Mouse (Mus musculus) liver, adult 2 months (tissue): Measurements from ENCODE around the gene D3Ertd254e. TPM values are rescaled to one million over a fixed set of nuclear protein-coding genes. Genes with fewer than 3 reads are reported as not detected.

Experiments
- DNase-seq: peaks from one replicate; pipeline ENCODE4 v3.0.0-alpha.2; 2011; ENCODE audit warnings: low read depth, low spot score; ENCODE audit errors: extremely low read depth
- H3K27ac ChIP-seq: fragments of 200-500 bp; replicated peaks from 2 replicates; pipeline ENCODE4 v1.5.1; 2012; ENCODE audit warnings: low read depth, mild to moderate bottlenecking, control low read depth, inconsistent platforms, low read length; ENCODE audit not compliant: insufficient read depth
- H3K27me3 ChIP-seq: fragments of 200-500 bp; 2 replicates; pipeline ENCODE4 v1.6.1; 2012; ENCODE audit warnings: mild to moderate bottlenecking, moderate library complexity, low read length, inconsistent platforms; ENCODE audit not compliant: control insufficient read depth, insufficient read depth
- H3K36me3 ChIP-seq: fragments of 200-500 bp; 2 replicates; pipeline ENCODE4 v1.6.1; 2012; ENCODE audit warnings: low read length, inconsistent platforms; ENCODE audit not compliant: control insufficient read depth, insufficient read depth
- H3K4me1 ChIP-seq: fragments of 200-500 bp; 2 replicates; pipeline ENCODE4 v1.6.1; 2011; ENCODE audit warnings: low read length; ENCODE audit not compliant: control insufficient read depth, insufficient read depth
- H3K4me3 ChIP-seq: fragments of 200-500 bp; 2 replicates; pipeline ENCODE4 v1.5.1; 2011; ENCODE audit warnings: low read depth, mild to moderate bottlenecking, control low read depth, low read length, moderate library complexity; ENCODE audit not compliant: insufficient read depth
- H3K79me2 ChIP-seq: fragments of 200-500 bp; 2 replicates; pipeline ENCODE4 v1.6.1; 2012; ENCODE audit warnings: inconsistent platforms, mild to moderate bottlenecking, low read length, moderate library complexity; ENCODE audit not compliant: control insufficient read depth, insufficient read depth
- H3K9ac ChIP-seq: fragments of 200-500 bp; 2 replicates; pipeline ENCODE4 v1.6.1; 2012; ENCODE audit warnings: low read depth, mild to moderate bottlenecking, control low read depth, inconsistent platforms, low read length
- CTCF ChIP-seq: fragments of 200-500 bp; IDR thresholded peaks from 2 replicates; pipeline ENCODE4 v1.5.1; 2011; ENCODE audit warnings: low read depth, low read length, control low read depth
- POLR2A ChIP-seq: fragments of 200-500 bp; IDR thresholded peaks from 2 replicates; pipeline ENCODE4 v1.6.1; 2011; ENCODE audit warnings: low read length, control low read depth; ENCODE audit not compliant: insufficient read depth; ENCODE audit errors: extremely low read depth
- WGBS: fragments of 180-500 bp; shearing (Covaris S2); methylation state at CpG from one replicate; pipeline ENCODE4 v1.1.7; 2018; 5-methylcytosine and 5-hydroxymethylcytosine counted together
- polyA plus RNA-seq: library from polyadenylated mRNA; depleted of rRNA; stranded (reverse); fragments of >200 nt; gene quantifications from 2 replicates; pipeline ENCODE4 v1.2.3, GENCODE M21; 2012; rRNA removed
- total RNA-seq: library from RNA; depleted of rRNA; stranded (reverse); fragments of >200 nt; gene quantifications from 2 replicates; pipeline ENCODE4 v1.2.3, GENCODE M21; 2014; rRNA removed

Gene D3Ertd254e
- total and polyA plus RNA-seq, 2 experiments = 0.50 to 2.8 TPM

- TF ChIP-seq POLR2A (no peak), CTCF (no peak)
- H3K36me3 ChIP-seq = no peaks in the 10 kb centered on the region
- H3K9ac ChIP-seq = no peak overlapping the region
- no peaks in the 10 kb centered on the region for H3K4me1 ChIP-seq
- H3K79me2 ChIP-seq = no peaks in the 10 kb centered on the region
- peak overlapping the region; percentile 40; the same call in 1 of the 2 replicates for H3K27ac ChIP-seq
- no peak overlapping the region for H3K4me3 ChIP-seq
- no peaks in the 10 kb centered on the region for H3K27me3 ChIP-seq
- peak; percentile 77 for DNase-seq
- 20% methylated on average over 7 of the region's 7 CpGs for WGBS
These were observed 52.1 kb downstream of the D3Ertd254e start for GRCm38 (mm10) chr3:36202932-36203331.

- no peak overlapping the region for H3K9ac ChIP-seq
- 69% methylated on average over 19 of the region's 19 CpGs for WGBS
- H3K36me3 ChIP-seq = no peaks in the 10 kb centered on the region
- H3K27ac ChIP-seq = no peak overlapping the region
- H3K4me3 ChIP-seq = no peak overlapping the region
- TF ChIP-seq POLR2A (no peak), CTCF (no peak)
- H3K27me3 ChIP-seq = no peaks in the 10 kb centered on the region
- H3K79me2 ChIP-seq = no peaks in the 10 kb centered on the region
- DNase-seq = peak; percentile 29
- H3K4me1 ChIP-seq = no peaks in the 10 kb centered on the region
These were observed 56.9 kb downstream of the D3Ertd254e start for GRCm38 (mm10) chr3:36207520-36208264.

- 57% methylated on average over 11 of the region's 11 CpGs for WGBS
These were observed 59.1 kb downstream of the D3Ertd254e start for GRCm38 (mm10) chr3:36209776-36210555.

DNA sequence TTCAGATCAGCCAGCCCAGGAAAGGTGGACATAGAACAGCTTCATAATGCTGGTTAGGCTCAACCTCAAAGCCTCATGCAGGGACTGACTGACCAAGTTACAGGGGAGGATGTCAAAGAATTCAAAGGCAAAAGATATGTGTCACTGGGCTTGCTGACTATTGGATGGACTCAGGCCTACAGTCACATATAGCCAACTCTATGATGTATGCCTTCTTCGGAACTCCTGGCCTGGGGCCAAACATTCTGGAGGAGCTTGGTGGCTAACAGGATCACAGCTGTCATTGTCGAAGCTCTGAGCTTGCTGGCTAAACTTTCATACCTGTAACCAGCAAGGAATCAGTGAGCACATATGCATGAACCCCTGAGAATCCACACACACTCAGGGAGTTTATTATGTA, 60.1 kb downstream of the D3Ertd254e start:
- Histone ChIP-seq H3K4me1 (no peaks in the 10 kb centered on the region), H3K27ac (no peak overlapping the region), H3K4me3 (no peak overlapping the region), H3K9ac (no peak overlapping the region), H3K36me3 (no peaks in the 10 kb centered on the region), H3K79me2 (no peaks in the 10 kb centered on the region), H3K27me3 (no peaks in the 10 kb centered on the region)
- 54% methylated on average over 2 of the region's 2 CpGs for WGBS
- no peak for DNase-seq
- TF ChIP-seq CTCF (no peak), POLR2A (no peak)

More at GRCm38 (mm10) chr3:36209776-36210555, 59.1 kb downstream of the D3Ertd254e start:
- no peak overlapping the region for H3K27ac ChIP-seq
- no peaks in the 10 kb centered on the region for H3K79me2 ChIP-seq
- no peak overlapping the region for H3K4me3 ChIP-seq
- H3K36me3 ChIP-seq = no peaks in the 10 kb centered on the region
- no peaks in the 10 kb centered on the region for H3K27me3 ChIP-seq
- no peaks in the 10 kb centered on the region for H3K4me1 ChIP-seq
- H3K9ac ChIP-seq = no peak overlapping the region
- no peak for TF ChIP-seq CTCF
- TF ChIP-seq POLR2A = no peak
- peak; percentile 39 for DNase-seq

GRCm38 (mm10) chr3:36212758-36213157, 61.9 kb downstream of the D3Ertd254e start:
- TF ChIP-seq POLR2A = no peak
- no peak for TF ChIP-seq CTCF
- no peaks in the 10 kb centered on the region for H3K79me2 ChIP-seq
- H3K36me3 ChIP-seq = no peaks in the 10 kb centered on the region
- no peak overlapping the region for H3K4me3 ChIP-seq
- H3K27ac ChIP-seq = no peak overlapping the region
- H3K9ac ChIP-seq = no peak overlapping the region
- DNase-seq = no peak
- no peaks in the 10 kb centered on the region; the same call in 1 of the 2 replicates for H3K27me3 ChIP-seq
- H3K4me1 ChIP-seq = no peaks in the 10 kb centered on the region
- 67% methylated on average over 4 of the region's 4 CpGs for WGBS

Other genes with a start within 250 kb of the D3Ertd254e start
- gene Dcun1d1, start 213.6 kb upstream of the D3Ertd254e start, total RNA-seq = 49.3 and 61.1 TPM in 2 replicates
- gene Dcun1d1, start 213.6 kb upstream of the D3Ertd254e start, polyA plus RNA-seq = 10.2 and 12.7 TPM in 2 replicates
- 44.0 and 49.7 TPM in 2 replicates for gene Mccc1, start 150.3 kb upstream of the D3Ertd254e start, total RNA-seq
- gene Mccc1, start 150.3 kb upstream of the D3Ertd254e start, polyA plus RNA-seq = 25.3 and 26.3 TPM in 2 replicates
- not detected in 2 replicates for gene Ccdc144b, start 97.5 kb upstream of the D3Ertd254e start, total RNA-seq
- not detected in 2 replicates for gene Ccdc144b, start 97.5 kb upstream of the D3Ertd254e start, polyA plus RNA-seq
- gene Acad9, start 85.0 kb upstream of the D3Ertd254e start, total RNA-seq = 35.4 and 47.8 TPM in 2 replicates
- gene Acad9, start 85.0 kb upstream of the D3Ertd254e start, polyA plus RNA-seq = 18.8 and 26.3 TPM in 2 replicates
- not detected in 2 replicates for gene Qrfpr, start 71.3 kb downstream of the D3Ertd254e start, total RNA-seq
- gene Qrfpr, start 71.3 kb downstream of the D3Ertd254e start, polyA plus RNA-seq = not detected in 2 replicates